Mouse (Mus musculus) CH12.LX (cell line): Measurements from ENCODE around the gene Notch1. TPM values are rescaled to one million over a fixed set of nuclear protein-coding genes. Genes with fewer than 3 reads are reported as not detected.

Experiments used
- DNase-seq: peaks from one replicate; pipeline ENCODE4 v3.0.0-alpha.2; 2013; ENCODE audit errors: extremely low read depth
- H3K27ac ChIP-seq: 2 replicates; pipeline ENCODE4 v1.5.1; 2012; ENCODE audit warnings: low read depth, mild to moderate bottlenecking, control low read depth, moderate library complexity; ENCODE audit not compliant: insufficient read depth
- H3K27me3 ChIP-seq: replicated peaks from 2 replicates; pipeline ENCODE3; 2012; ENCODE audit warnings: inconsistent platforms
- H3K36me3 ChIP-seq, 2 experiments: replicated peaks in 1 of 2; 2 replicates each; pipeline versions ENCODE3 to v1.6.1; 2012; ENCODE audit warnings: inconsistent platforms in 1 of 2, low read length in 1 of 2, mild to moderate bottlenecking in 1 of 2, mixed read lengths in 1 of 2, moderate library complexity in 1 of 2; ENCODE audit not compliant: control insufficient read depth in 1 of 2, insufficient read depth in 1 of 2
- H3K4me1 ChIP-seq, 2 experiments: 2 replicates each; pipeline ENCODE4 v1.6.1; 2012; ENCODE audit warnings: inconsistent platforms in 1 of 2, moderate library complexity in 1 of 2; ENCODE audit not compliant: insufficient read depth in 2 of 2, control insufficient read depth in 1 of 2
- H3K4me2 ChIP-seq: 2 replicates; pipeline ENCODE4 v1.6.1; 2012; ENCODE audit warnings: low read depth, mild to moderate bottlenecking, control low read depth; ENCODE audit not compliant: poor library complexity, insufficient read depth, severe bottlenecking
- H3K4me3 ChIP-seq, 3 experiments: fragments of 150-350 bp in 1 of 3; sonication (generic) in 1 of 3; replicated peaks in 1 of 3; 2 replicates each; pipeline versions ENCODE3 to v1.5.1; 2011 to 2012; ENCODE audit warnings: low read depth in 2 of 3, low read length in 2 of 3, mild to moderate bottlenecking in 2 of 3, moderate library complexity in 2 of 3, control low read depth in 1 of 3, improper control_type of control experiment in 1 of 3, inconsistent platforms in 1 of 3, mixed read lengths in 1 of 3; ENCODE audit not compliant: poor library complexity in 1 of 3
- H3K79me2 ChIP-seq: replicated peaks from 2 replicates; pipeline ENCODE4 v1.6.1; 2012; ENCODE audit warnings: mild to moderate bottlenecking, moderate library complexity; ENCODE audit not compliant: control insufficient read depth, poor library complexity, insufficient read depth, severe bottlenecking; ENCODE audit errors: extremely low read depth
- H3K9ac ChIP-seq: 2 replicates; pipeline ENCODE4 v1.6.1; 2012; ENCODE audit warnings: low read depth, mild to moderate bottlenecking, control low read depth, moderate library complexity; ENCODE audit not compliant: insufficient read depth
- H3K9me3 ChIP-seq: replicated peaks from 2 replicates; pipeline ENCODE3; 2012; ENCODE audit warnings: low read length, inconsistent platforms, mixed read lengths
- BHLHE40 ChIP-seq: IDR thresholded peaks from 2 replicates; pipeline ENCODE4 v1.6.1; 2011; ENCODE audit warnings: mild to moderate bottlenecking, low read depth, low read length, improper control_type of control experiment
- CHD2 ChIP-seq: IDR thresholded peaks from 2 replicates; pipeline ENCODE4 v1.6.1; 2011; ENCODE audit warnings: low read length, improper control_type of control experiment
- CTCF ChIP-seq, 2 experiments: IDR thresholded peaks in 1 of 2; conservative IDR thresholded peaks in 1 of 2; 2 replicates each; pipeline ENCODE4 v1.5.1; 2011 to 2012; ENCODE audit warnings: low read depth in 2 of 2, low read length in 2 of 2, improper control_type of control experiment in 1 of 2, inconsistent platforms in 1 of 2, mild to moderate bottlenecking in 1 of 2, moderate library complexity in 1 of 2
- ELF1 ChIP-seq: IDR thresholded peaks from 2 replicates; pipeline ENCODE4 v1.6.1; 2014; ENCODE audit warnings: low read depth, mild to moderate bottlenecking, inconsistent platforms, low read length, improper control_type of control experiment
- GABPA ChIP-seq: IDR thresholded peaks from 2 replicates; pipeline ENCODE4 v1.6.1; 2012; ENCODE audit warnings: low read depth, low read length, improper control_type of control experiment, inconsistent platforms; ENCODE audit not compliant: insufficient replicate concordance
- HCFC1 ChIP-seq: IDR thresholded peaks from 2 replicates; pipeline ENCODE4 v1.6.1; 2012; ENCODE audit warnings: low read depth, mild to moderate bottlenecking, inconsistent platforms, low read length, improper control_type of control experiment
- IRF4 ChIP-seq: IDR thresholded peaks from 2 replicates; pipeline ENCODE4 v1.6.1; 2014; ENCODE audit warnings: low read depth, mild to moderate bottlenecking, inconsistent platforms, low read length, improper control_type of control experiment
- JUN ChIP-seq: IDR thresholded peaks from 2 replicates; pipeline ENCODE4 v1.6.1; 2011; ENCODE audit warnings: low read depth, mild to moderate bottlenecking, low read length, improper control_type of control experiment, moderate library complexity; ENCODE audit not compliant: insufficient read depth
- JUND ChIP-seq: conservative IDR thresholded peaks from 2 replicates; pipeline ENCODE4 v1.6.1; 2011; ENCODE audit warnings: low read depth, low read length, improper control_type of control experiment
- MAFK ChIP-seq: IDR thresholded peaks from 2 replicates; pipeline ENCODE4 v1.6.1; 2011; ENCODE audit warnings: low read length, improper control_type of control experiment; ENCODE audit not compliant: insufficient replicate concordance
- MAX ChIP-seq: IDR thresholded peaks from 2 replicates; pipeline ENCODE4 v1.6.1; 2011; ENCODE audit warnings: low read length, improper control_type of control experiment
- MAZ ChIP-seq: IDR thresholded peaks from 2 replicates; pipeline ENCODE4 v1.6.1; 2012; ENCODE audit warnings: low read depth, mild to moderate bottlenecking, inconsistent platforms, low read length, improper control_type of control experiment, moderate library complexity
- MYC ChIP-seq: IDR thresholded peaks from 2 replicates; pipeline ENCODE4 v1.6.1; 2011; ENCODE audit warnings: low read depth, mild to moderate bottlenecking, improper control_type of control experiment, low read length
- NELFE ChIP-seq: IDR thresholded peaks from 2 replicates; pipeline ENCODE4 v1.6.1; 2011; ENCODE audit warnings: low read depth, low read length, improper control_type of control experiment
- NRF1 ChIP-seq: IDR thresholded peaks from 2 replicates; pipeline ENCODE4 v1.6.1; 2014; ENCODE audit warnings: low read depth, mild to moderate bottlenecking, inconsistent platforms, low read length, improper control_type of control experiment, moderate library complexity
- POLR2A ChIP-seq: IDR thresholded peaks from 2 replicates; pipeline ENCODE4 v1.6.1; 2011; ENCODE audit warnings: low read depth, mild to moderate bottlenecking, improper control_type of control experiment, low read length
- POLR2AphosphoS2 ChIP-seq: IDR thresholded peaks from 2 replicates; pipeline ENCODE4 v1.6.1; 2011; ENCODE audit warnings: low read depth, low read length, improper control_type of control experiment
- RAD21 ChIP-seq: IDR thresholded peaks from 2 replicates; pipeline ENCODE4 v1.6.1; 2011; ENCODE audit warnings: low read depth, mild to moderate bottlenecking, low read length, improper control_type of control experiment, moderate library complexity
- SMC3 ChIP-seq: IDR thresholded peaks from 2 replicates; pipeline ENCODE4 v1.6.1; 2011; ENCODE audit warnings: low read depth, low read length, improper control_type of control experiment
- ZC3H11A ChIP-seq: IDR thresholded peaks from 2 replicates; pipeline ENCODE4 v1.6.1; 2012; ENCODE audit warnings: low read depth, mild to moderate bottlenecking, inconsistent platforms, low read length, improper control_type of control experiment
- ZKSCAN1 ChIP-seq: IDR thresholded peaks from 2 replicates; pipeline ENCODE4 v1.6.1; 2012; ENCODE audit warnings: low read depth, inconsistent platforms, low read length, improper control_type of control experiment, borderline replicate concordance
- dilution Hi-C: fragments of 300-500 bp; cut with MboI; formaldehyde crosslinking; loops from 2 replicates; pipeline ENCODE4 v1.14.3; 2020; ENCODE audit warnings: low sequenced_read_pairs; ENCODE audit not compliant: extremely low pct_unique_long_range_greater_than_20kb, extremely low pct_ligation_motif_present
- in situ Hi-C: fragments of 300-500 bp; cut with MboI; formaldehyde crosslinking; loops from 3 replicates; pipeline ENCODE4 v1.14.3; 2019; ENCODE audit warnings: low sequenced_read_pairs, low pct_ligation_motif_present, low pct_unique_long_range_greater_than_20kb, mixed read lengths
- polyA plus RNA-seq: library from polyadenylated mRNA; unstranded; fragments of >175 nt; gene quantifications from 2 replicates; pipeline ENCODE4 v1.2.1, GENCODE M21; 2012; ENCODE audit warnings: low read depth; ENCODE audit not compliant: insufficient read length
- total RNA-seq, 2 experiments: library from RNA; depleted of rRNA; stranded (reverse); fragments of 300-350 nt in 1 of 2; fragments of >200 nt in 1 of 2; gene quantifications; 2 replicates each; pipeline ENCODE4 v1.2.3; 2012 to 2014

The Notch1 gene
- total and polyA plus RNA-seq, 3 experiments = 0.98 to 13.1 (median 3.8) TPM

- H3K9ac ChIP-seq = no peak overlapping the region
- no peak overlapping the region for H3K4me2 ChIP-seq
- peaks cover 0 to 34% of the 10 kb centered on the region in 2 experiments; a peak in 2 of 4 replicates for H3K4me1 ChIP-seq
- H3K27ac ChIP-seq = no peak overlapping the region
- dilution Hi-C loops (no loop called here), in situ Hi-C loops (no loop called here)
- H3K36me3 ChIP-seq = peaks cover 41 to 55% of the 10 kb centered on the region in 2 experiments
- peaks cover 37% of the 10 kb centered on the region for H3K79me2 ChIP-seq
- H3K27me3 ChIP-seq = no peaks in the 10 kb centered on the region
- no peaks in the 10 kb centered on the region for H3K9me3 ChIP-seq
- H3K4me3 ChIP-seq = no peak overlapping the region
- TF ChIP-seq HCFC1 (no peak), JUND (no peak), NRF1 (no peak), MYC (no peak), IRF4 (no peak), MAFK (no peak), SMC3 (no peak), ELF1 (no peak)
- DNase-seq = no peak
These were observed 75.2 kb downstream of the Notch1 start for GRCm38 (mm10) chr2:26441261-26441660.

GRCm38 (mm10) chr2:26439671-26440070, 76.8 kb downstream of the Notch1 start:
- in situ Hi-C loops (no loop called here), dilution Hi-C loops (no loop called here)
- Histone ChIP-seq H3K4me3 (no peak overlapping the region), H3K79me2 (peaks cover 42% of the 10 kb centered on the region), H3K4me2 (no peak overlapping the region), H3K4me1 (peaks cover 0 to 34% of the 10 kb centered on the region in 2 experiments; a peak in 2 of 4 replicates), H3K27ac (no peak overlapping the region), H3K9ac (no peak overlapping the region), H3K36me3 (peaks cover 56 to 71% of the 10 kb centered on the region in 2 experiments), H3K27me3 (no peaks in the 10 kb centered on the region), H3K9me3 (no peaks in the 10 kb centered on the region)
- DNase-seq = no peak
- no peak for TF ChIP-seq CHD2
- no peak for TF ChIP-seq POLR2AphosphoS2
- no peak for TF ChIP-seq JUN
- no peak for TF ChIP-seq HCFC1
- TF ChIP-seq MYC = no peak
- no peak for TF ChIP-seq CTCF (conservative IDR thresholded peaks at IDR 0.05 in 1 of 2, IDR thresholded peaks at IDR 0.05 in 1 of 2; ENCODE audit: low read depth in 2 of 2, low read length in 2 of 2)
- TF ChIP-seq MAFK = no peak
- no peak for TF ChIP-seq MAX
- no peak for TF ChIP-seq NELFE
- TF ChIP-seq ZKSCAN1 = no peak
- TF ChIP-seq POLR2A = no peak
- TF ChIP-seq NRF1 = no peak
- no peak for TF ChIP-seq ELF1
- no peak for TF ChIP-seq BHLHE40
- no peak for TF ChIP-seq ZC3H11A
- no peak for TF ChIP-seq GABPA
- TF ChIP-seq MAZ = no peak
- TF ChIP-seq RAD21 = no peak
